Mouse (Mus musculus): ENCODE data around the gene Kif5a.
A peak's percentile ranks its signal among the peaks of the same experiment; 100 is the strongest.
"Not testable (repeated sequence)": the region's sequence is repeated elsewhere in the genome, so short reads cannot be mapped to it uniquely, and the experiment has no call there.

Kif5a gene

DNA sequence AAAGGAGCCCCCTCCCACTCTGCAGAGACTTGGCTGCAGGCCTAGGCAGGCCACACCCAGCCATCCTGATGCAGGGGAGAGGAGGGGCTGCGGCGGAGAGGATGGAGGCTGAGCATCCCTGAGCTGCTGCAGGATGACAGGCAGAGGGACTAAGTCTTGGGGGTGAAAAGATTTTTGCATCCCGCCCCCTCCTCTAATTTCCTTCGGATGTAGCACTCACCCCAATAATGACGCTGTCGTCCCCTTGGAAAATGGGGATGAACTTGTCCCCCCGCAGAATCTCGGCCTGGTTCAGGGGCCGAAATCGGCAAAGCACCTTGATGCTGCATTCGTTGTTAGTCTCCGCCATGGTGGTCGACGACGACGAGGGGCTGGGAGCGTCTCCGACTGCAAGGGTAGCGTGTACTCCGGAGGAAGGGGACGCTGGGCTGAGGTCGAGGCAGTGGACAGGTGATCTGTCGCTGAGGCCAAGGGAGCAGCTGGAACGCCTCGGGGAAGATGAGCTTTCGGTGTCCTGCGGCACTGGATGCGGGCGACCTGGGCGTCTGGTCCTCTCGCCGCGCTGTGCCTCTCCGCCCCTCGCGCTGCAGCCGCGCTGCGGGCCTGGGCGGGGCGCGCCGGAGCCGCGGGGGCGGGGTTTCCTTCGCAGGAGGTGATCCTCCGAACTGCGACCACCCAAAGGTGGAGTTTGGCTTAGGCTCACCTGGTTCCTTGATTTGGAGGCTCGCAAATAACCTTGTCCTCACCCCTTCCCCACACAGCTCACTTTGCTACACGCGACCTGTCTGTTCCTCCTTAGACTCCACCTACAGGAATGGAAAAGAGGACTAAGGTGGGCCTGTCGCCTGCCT, at the start of gene Kif5a:
Gene Kif5a, minus strand, starts transcription at position 801 of the 851 bp plus-strand sequence.
- DNase-seq (ENCODE audit: inconsistent ontology term): peak; percentile 24

- no peak for DNase-seq (ENCODE audit: inconsistent ontology term)
Measured at GRCm38 (mm10) chr10:127312858-127313257, 49.7 kb upstream of the Kif5a start.

- DNase-seq (ENCODE audit: inconsistent ontology term): peak; percentile 78
Measured at GRCm38 (mm10) chr10:127312356-127312676, 49.2 kb upstream of the Kif5a start.

DNA sequence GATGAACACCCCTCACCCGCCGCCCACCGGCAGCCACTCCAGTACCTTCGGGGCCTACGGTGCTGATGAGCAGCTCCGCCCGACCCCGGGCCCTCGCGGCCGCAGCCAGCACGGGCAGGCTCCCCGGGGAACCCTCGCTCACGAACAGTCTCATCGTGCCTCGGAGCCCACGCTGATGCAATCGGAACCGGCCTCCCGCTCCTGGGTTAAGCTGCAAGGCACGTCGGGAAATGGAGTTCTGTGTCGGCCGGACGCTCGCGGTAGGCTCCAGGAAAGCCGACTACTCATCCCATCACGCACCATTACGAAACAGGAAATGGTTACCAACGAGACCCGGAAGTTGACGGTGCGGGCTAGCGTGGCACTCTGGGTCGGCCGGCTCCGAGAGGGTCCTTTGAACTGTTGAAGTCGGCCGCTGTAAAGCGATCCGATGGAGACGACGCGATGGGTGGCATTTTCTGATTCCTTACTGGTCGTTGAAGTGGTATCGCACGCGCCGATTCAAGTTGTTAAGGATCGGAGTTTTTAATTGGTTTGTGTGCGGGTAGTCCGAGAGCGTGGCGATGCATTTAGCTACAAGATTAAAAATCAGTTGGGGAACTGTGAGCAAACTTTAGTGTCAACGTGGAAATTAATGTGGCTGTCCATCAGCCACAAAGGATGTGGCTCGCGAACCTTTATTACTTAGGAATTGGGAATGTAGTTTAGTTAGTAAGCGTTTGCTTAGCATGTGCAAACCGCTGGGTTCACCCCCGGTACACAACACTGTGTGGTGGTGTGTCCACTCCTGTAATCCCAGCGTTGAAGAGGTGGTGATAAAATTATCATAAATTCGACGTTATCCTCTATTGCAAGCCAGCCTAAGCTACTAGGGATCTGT, 48.6 kb upstream of the Kif5a start, which contains the start of gene Mars:
Gene Mars, minus strand, starts transcription at position 311 of the 880 bp plus-strand sequence.
- peak; percentile 95 for DNase-seq (ENCODE audit: inconsistent ontology term)

GRCm38 (mm10) chr10:127310523-127311475, 47.7 kb upstream of the Kif5a start:
- peak; percentile 75 for DNase-seq (ENCODE audit: inconsistent ontology term)

GRCm38 (mm10) chr10:127309167-127309566, 46.0 kb upstream of the Kif5a start:
- not testable (repeated sequence) for DNase-seq (ENCODE audit: inconsistent ontology term)

- DNase-seq (ENCODE audit: inconsistent ontology term): no peak
Measured at GRCm38 (mm10) chr10:127303136-127303535, 40.0 kb upstream of the Kif5a start.

DNA sequence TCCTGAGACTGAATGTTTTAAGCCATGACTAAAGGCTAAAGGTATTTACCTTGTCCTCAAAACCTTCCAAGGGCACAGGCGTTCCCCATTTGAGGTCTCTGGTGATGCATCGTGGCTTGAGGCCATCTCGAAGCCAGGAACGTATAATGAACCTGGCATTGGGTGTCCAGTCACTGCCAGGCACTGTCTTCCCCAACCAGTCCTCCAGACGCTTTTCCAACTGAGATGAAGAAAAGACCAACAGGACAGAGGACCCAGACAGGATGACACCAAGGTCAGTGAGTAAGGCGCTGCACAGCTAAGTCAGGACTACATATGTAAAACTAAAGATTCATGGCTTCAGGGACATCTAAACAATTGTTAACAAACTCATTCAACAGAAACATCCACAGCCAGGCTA, 37.2 kb upstream of the Kif5a start:
- DNase-seq (ENCODE audit: inconsistent ontology term): no peak

- DNase-seq (ENCODE audit: inconsistent ontology term): no peak
Measured at GRCm38 (mm10) chr10:127297015-127297871, 34.1 kb upstream of the Kif5a start.

- no peak for DNase-seq (ENCODE audit: inconsistent ontology term)
Measured at GRCm38 (mm10) chr10:127295986-127296794, 33.0 kb upstream of the Kif5a start.

DNA sequence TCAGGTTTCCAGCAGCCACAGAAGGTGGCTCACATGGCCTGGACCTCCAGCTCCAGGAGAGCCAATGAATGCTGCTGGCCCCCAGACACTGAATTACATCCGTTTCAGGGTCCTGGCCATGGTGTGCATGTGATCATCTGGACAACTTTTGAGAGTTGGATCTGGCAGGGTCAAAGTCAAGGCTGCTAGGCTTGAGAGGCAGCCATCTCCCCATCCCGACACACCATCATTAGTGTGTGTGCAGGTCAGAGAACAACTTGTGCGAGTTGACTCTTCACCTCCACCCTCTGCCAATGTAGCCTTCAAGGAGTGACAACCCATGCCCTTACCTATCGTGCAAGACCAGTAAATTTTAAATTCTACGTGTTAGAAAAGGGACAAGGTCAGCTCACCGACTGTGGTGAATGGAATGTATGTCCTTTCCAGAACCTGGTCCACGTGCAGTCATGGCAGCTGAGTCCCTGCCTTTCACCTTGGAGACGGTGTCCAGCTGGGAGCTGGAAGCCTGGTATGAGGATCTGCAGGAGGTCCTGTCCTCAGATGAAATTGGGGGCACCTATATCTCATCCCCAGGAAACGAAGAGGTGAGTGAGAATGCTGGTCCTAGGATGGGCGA, 31.9 kb upstream of the Kif5a start:
- no peak for DNase-seq (ENCODE audit: inconsistent ontology term)

DNA sequence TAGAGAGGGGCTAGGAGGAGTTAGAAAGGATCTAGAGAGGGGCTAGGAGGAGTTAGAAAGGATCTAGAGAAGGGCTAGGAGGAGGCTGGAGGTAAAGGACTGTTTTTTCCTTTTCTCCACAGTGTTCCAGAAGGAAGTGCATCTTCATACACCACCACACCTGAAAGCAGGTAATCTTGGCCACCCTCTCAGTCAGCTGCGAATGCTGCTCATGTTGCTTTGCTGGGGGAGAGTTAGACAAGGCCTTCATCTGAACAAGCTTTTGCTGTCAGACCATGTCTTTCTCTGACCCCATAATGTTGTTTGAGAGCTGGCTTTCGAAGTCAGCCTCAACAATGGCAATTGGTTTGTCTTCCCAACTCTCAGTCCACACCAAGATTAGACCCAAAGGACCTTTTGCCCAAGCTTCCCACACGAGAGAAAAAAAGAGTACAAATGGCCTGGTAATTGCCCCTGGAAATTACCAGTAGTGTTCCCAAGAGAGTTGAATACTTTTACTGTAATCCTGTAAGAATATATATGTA, 30.5 kb upstream of the Kif5a start:
- no peak for DNase-seq (ENCODE audit: inconsistent ontology term)

DNA sequence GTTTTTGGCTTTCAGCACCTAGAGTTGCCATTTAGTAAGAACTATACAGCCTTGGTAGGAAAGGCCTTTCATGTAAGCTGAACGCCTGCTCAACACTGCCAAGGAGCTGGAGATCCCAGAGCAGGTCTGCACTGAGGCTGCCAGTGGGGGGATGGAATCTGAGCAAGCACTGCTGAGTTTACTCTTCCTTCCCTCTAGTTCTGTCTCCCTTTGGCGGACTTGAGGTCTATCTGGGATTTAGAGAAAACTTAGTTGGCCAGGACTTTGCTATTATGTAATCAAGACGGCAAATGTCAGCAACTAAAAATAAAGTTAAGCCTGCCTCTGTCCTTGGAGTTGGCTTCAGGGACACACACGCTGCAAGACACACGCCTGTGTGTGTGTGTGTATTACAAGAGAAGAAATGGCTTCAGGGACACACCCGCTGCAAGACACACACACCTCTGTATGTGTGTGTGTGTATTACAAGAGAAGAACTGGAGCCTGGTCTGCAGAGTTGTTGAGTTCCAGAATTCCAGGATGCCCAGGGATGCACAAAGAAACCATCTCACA, 29.9 kb upstream of the Kif5a start:
- no peak for DNase-seq (ENCODE audit: inconsistent ontology term)

GRCm38 (mm10) chr10:127291881-127292638, 28.9 kb upstream of the Kif5a start:
- DNase-seq (ENCODE audit: inconsistent ontology term): no peak

DNA sequence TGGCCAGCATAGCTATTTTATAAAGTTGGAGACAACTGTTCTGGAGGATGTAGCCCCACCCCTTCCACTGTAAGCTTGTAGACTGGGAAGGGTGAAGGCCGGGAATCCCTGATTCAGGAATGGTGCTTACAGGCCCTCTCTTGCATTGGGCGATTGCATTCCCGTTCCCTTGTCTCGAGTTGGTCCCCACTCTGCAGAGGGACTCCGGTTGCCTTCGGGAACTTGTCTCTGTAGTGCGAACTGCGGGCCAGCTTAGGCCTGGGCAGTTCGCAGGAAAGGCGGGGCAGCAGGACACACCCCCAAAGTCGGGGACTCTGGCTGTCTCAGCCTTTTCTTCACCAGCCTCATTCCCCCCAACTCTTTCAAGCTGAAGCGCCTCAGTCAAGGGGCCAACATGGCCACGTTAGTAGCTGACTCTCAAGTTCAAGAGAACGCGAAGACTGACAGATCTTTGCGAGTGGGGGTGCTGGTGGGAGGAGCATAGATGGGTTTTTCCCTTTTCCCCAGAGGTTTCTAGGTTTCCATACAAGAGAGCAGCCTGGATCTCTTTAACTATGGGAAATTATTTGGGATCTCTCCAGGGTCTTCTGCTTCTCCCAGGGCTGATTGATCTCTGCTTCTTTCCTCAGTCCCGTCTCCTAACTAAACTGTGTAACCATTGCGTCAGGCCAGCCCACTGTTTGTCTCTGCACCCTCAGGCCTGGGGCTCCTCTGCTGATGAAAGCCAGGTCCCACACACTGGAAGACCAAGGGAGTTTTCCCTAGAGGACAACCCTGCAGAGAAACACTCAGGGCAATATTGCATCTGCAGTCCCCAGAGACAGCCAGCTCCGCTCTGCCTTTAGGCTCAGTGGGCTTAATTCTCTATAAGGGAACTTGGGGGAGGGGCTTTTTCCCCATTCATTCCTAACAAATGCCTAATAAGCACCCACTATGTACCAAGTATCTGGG, 28.1 kb upstream of the Kif5a start:
- no peak for DNase-seq (ENCODE audit: inconsistent ontology term)

- DNase-seq (ENCODE audit: inconsistent ontology term): peak; percentile 100
Measured at GRCm38 (mm10) chr10:127290307-127290929, 27.3 kb upstream of the Kif5a start.
